Mouse (Mus musculus): Measurements from ENCODE around the gene Rbck1. TPM values are rescaled to one million over a fixed set of nuclear protein-coding genes. Genes with fewer than 3 reads are reported as not detected.

Gene Rbck1
- 65.4 and 71.0 TPM in 2 replicates for polyA plus RNA-seq (2015; fragmentation: Nextera tagmentation; extraction: Ambion mirVana)

DNA sequence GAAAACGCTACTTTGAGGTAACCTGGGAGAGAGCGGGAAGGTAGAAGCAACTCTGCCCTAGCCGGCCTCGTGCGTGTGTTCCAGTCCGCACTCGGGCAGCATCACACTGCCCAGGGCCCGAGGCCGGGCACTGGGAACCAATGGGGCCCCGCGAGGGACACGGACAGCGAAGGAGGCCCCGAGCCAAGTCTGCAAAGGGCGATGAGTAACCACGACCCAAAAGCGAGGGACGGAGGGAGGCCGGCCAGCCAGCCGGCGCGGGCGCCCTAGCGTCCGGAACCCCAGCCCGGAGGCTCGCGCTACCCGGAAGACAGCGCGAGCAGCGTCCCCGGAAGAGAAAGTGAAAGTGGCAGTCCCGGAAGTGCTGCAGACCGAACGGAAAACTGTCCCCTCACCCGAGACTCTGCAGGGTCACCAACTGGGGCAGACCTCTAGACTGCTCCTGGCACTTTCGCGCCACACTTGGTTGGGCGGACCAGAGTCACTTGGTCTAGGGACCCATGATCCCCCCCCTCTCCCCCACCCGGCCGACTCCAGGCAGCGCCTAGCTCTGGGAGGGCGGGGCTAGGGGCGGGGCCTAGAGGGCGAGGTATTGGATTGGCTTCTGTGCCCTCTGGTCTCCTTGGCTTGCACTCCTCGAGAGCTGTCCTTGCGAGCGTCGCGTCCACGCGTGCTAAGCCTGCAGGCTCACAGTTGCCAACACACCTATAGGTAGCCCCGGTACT is at the start of gene Rbck1:
TSS of gene Rbck1 (minus strand) at position 553 of the 725 bp plus-strand sequence.

DNA sequence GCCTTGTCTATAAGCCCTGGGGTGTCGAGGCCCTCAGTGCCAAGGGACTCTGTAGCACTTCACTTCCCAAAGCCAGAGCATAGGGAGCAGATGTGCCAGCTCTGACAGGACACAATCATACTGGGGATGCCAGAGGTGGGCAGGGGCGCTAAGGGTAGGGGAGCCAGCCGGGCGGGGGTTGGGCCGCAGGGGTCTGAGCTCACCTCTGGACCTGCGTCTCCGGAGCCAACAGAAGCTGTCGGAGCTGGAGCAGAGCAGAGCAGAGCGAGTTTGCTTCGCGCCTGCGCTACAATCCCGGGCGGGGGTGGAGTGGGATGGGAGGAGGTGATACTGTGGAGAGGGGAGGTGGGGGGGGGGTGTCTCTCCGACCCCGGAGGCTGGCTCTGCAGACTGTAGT is 43.9 kb upstream of the Rbck1 start, which contains the start of gene Nrsn2:
TSS of gene Nrsn2 (minus strand) at position 294 of the 397 bp plus-strand sequence.

DNA sequence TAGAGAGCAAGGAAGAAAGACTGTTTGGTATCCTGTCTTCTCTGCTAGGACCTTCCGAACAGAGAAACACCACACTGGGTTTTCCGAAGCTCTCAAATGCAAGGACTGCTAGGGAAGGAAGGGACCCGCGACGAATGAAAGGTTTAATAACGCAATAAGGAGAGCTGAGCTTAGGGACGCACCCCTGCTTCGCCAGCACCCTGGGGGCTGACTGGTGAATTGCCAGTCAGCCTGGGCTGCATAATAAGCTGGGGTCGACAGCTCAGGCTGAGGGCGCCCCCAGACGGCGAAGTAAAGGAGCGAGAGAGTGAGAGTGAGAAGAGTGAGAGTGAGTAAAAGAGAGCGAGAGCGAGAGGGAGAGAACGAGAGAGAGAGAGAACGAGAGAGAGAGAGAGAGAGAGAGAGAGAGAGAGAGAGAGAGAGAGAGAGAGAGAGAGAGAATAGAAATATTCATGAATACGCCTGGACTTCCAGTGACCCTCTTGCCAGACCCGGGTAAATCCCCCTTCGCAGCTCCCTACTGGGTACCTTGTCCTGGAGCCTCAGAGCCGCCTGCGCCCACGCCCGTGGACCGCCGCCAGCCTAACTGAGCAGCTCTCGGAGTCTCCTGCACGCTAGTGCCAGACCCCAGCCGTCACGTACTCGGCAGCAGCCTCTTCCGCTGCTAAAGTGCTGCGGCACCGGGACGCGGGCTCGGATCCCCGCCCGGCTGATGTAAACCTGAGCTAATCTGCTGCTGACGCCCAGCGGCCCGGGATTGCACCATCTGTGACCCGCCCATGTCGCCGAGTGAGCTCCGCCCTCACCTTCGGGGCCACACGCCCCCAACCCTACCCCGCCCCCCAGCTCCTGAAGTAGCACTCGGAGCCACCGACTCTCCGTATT is 11.1 kb upstream of the Rbck1 start, which contains the start of gene Trib3:
TSS of gene Trib3 (minus strand) at position 704 of the 885 bp plus-strand sequence.

DNA sequence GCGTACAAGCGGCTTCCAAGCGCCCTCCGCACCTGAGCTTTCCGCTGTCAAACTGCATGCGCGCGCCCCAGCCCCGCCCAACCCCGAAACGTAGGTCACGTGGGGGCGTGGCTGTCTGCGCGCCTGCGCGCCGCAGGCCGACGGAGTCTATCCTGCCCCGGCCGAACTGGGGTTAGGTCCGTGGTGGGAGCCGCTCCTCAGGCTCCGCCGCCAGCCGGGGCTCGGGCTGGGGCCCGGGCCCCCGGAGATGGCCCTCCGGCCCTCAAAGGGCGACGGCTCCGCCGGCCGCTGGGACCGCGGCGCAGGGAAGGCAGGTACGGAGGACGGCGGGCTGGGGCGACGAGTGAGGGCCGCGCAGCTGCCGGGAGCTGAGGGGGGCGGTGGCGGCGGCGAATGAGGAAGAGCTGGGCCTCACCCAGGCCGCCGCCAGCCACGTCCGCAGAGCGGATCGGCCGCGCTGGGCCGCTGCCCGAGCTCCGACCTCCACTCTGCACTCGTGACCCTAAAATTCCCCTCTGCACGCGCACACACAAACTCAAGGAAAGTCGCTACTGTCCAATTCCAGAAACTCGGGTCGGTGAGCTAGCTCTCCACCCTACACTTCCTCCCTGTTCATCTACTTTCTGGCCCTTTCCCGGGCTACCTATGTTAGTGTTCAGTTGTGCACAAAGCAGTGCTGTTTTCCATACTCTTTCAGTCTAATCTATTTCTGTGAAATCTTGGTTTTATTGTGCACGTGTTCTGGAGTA is 38.6 kb downstream of the Rbck1 start, which contains the start of gene Tbc1d20:
TSS of gene Tbc1d20 (plus strand) at position 102 of the 749 bp plus-strand sequence.

Other genes with a start within 250 kb of the Rbck1 start
- gene Srxn1, start 227.1 kb downstream of the Rbck1 start, polyA plus RNA-seq (2015; fragmentation: Nextera tagmentation; extraction: Ambion mirVana) = 6.7 and 8.2 TPM in 2 replicates
- gene Tcf15, start 189.1 kb downstream of the Rbck1 start, polyA plus RNA-seq (2015; fragmentation: Nextera tagmentation; extraction: Ambion mirVana) = 0.92 and 1.4 TPM in 2 replicates
- gene Csnk2a1, start 105.8 kb downstream of the Rbck1 start, polyA plus RNA-seq (2015; fragmentation: Nextera tagmentation; extraction: Ambion mirVana) = 63.5 and 71.2 TPM in 2 replicates
- gene Tbc1d20, start 38.8 kb downstream of the Rbck1 start, polyA plus RNA-seq (2015; fragmentation: Nextera tagmentation; extraction: Ambion mirVana) = 14.9 and 18.5 TPM in 2 replicates
- gene Trib3, start 11.4 kb upstream of the Rbck1 start, polyA plus RNA-seq (2015; fragmentation: Nextera tagmentation; extraction: Ambion mirVana) = 1.2 and 1.8 TPM in 2 replicates
- not detected in 2 replicates for gene Nrsn2, start 44.0 kb upstream of the Rbck1 start, polyA plus RNA-seq (2015; fragmentation: Nextera tagmentation; extraction: Ambion mirVana)
- gene Sox12, start 65.4 kb upstream of the Rbck1 start, polyA plus RNA-seq (2015; fragmentation: Nextera tagmentation; extraction: Ambion mirVana) = 3.5 and 3.9 TPM in 2 replicates
- gene Zcchc3, start 82.4 kb upstream of the Rbck1 start, polyA plus RNA-seq (2015; fragmentation: Nextera tagmentation; extraction: Ambion mirVana) = 15.6 and 16.3 TPM in 2 replicates
- gene 6820408C15Rik, start 82.9 kb upstream of the Rbck1 start, polyA plus RNA-seq (2015; fragmentation: Nextera tagmentation; extraction: Ambion mirVana) = 0.59 and 0.61 TPM in 2 replicates
- not detected in 2 replicates for gene Defb23, start 132.0 kb upstream of the Rbck1 start, polyA plus RNA-seq (2015; fragmentation: Nextera tagmentation; extraction: Ambion mirVana)
- not detected in 2 replicates for gene Defb20, start 144.4 kb upstream of the Rbck1 start, polyA plus RNA-seq (2015; fragmentation: Nextera tagmentation; extraction: Ambion mirVana)
- gene Defb22, start 157.5 kb upstream of the Rbck1 start, polyA plus RNA-seq (2015; fragmentation: Nextera tagmentation; extraction: Ambion mirVana) = not detected in 2 replicates
- not detected in 2 replicates for gene Defb26, start 179.0 kb upstream of the Rbck1 start, polyA plus RNA-seq (2015; fragmentation: Nextera tagmentation; extraction: Ambion mirVana)
- not detected in 2 replicates for gene Defb28, start 185.6 kb upstream of the Rbck1 start, polyA plus RNA-seq (2015; fragmentation: Nextera tagmentation; extraction: Ambion mirVana)
- not detected in 2 replicates for gene Defb29, start 207.4 kb upstream of the Rbck1 start, polyA plus RNA-seq (2015; fragmentation: Nextera tagmentation; extraction: Ambion mirVana)
- gene Gm17416, start 236.7 kb upstream of the Rbck1 start, polyA plus RNA-seq (2015; fragmentation: Nextera tagmentation; extraction: Ambion mirVana) = not detected in 2 replicates
- not detected in 2 replicates for gene Defb21, start 240.1 kb upstream of the Rbck1 start, polyA plus RNA-seq (2015; fragmentation: Nextera tagmentation; extraction: Ambion mirVana)
- not detected in 2 replicates for gene Defb19, start 247.7 kb upstream of the Rbck1 start, polyA plus RNA-seq (2015; fragmentation: Nextera tagmentation; extraction: Ambion mirVana)

Measured in spleen, postnatal 0 days (tissue).